Mouse (Mus musculus): ENCODE measurements around the gene Wdr49.

DNA sequence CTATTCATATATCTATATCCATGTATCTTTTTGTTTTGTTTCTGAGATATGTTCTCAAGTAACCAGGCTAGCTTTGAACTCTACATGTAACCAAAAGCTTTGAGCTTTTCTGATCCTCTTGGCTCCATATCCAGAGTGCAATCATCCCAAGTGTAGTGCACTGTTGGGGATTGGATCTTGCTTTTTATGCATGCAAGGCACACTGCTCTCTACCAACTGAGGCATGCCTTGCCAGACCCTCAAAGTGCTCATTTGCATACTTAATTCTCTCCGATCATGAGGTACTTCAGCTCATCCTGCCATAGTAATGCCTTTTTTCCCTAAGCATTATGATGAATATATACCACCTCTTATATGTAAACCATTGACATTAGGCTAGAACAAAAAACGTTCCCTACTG is 39.4 kb upstream of the Wdr49 start:
- TF ChIP-seq POLR2A (IDR thresholded peaks at IDR 0.05; ENCODE audit: insufficient read depth, low read depth, low read length) (no peak), CTCF (IDR thresholded peaks at IDR 0.05; ENCODE audit: insufficient read depth, low read depth, low read length) (no peak)
